Comparison of ENCODE assay signal across 9 mouse cellular contexts in the genomic region with DNA sequence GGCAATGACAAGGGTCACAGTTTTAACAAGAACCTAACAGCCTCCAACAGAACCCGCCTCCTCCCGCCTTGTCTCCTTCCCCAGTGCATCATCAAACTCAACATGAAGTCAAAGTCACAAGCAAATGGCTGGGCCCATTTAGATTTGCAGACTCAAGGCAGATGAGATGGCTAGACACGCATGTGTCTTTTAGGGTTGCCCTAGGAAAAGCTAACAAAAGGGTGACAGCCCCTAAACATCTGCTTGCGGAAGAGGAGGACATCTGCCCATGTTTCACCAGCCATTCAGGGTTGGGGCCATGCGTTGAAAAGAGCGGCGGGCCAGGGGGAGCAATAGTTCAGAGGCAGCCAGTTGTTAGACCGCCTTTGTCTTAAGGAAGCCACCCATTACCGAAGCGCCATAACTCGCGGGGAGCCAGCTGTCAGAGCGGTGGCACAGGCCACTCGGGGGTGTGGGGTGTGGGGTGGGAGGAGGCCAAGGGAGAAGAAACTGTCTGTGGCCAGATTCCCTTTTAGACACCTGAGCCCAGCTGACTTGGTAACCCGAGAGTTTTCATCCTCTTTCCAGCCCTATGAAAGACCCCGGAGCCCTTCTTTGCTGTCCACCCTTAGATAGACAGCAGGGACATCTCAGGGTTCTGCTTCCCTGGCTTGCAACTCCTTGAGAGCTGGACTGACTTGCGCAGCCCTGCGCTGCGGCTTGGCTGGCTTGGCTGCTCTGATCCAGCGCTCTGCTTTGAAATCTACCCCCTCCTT. TPM values are rescaled to one million over a fixed set of nuclear protein-coding genes. Genes with fewer than 3 reads are reported as not detected.
A peak's percentile ranks its signal among the peaks of the same experiment; 100 is the strongest.
DNase-seq lines count a peak whose midpoint lies in the region; ATAC-seq and TF ChIP-seq lines count a peak whose summit lies in the region.
"Had no signal": no experiment of that assay in that cellular context is flagged by ENCODE, and none has a peak within 500 bp of the region (broad histone marks: within the 10 kb centered on the region; RNA-seq: fewer than 3 reads in every experiment).

No protein-coding gene starts in this region.

- peaks cover 48% of the 10 kb centered on the region for H3K27me3 ChIP-seq in lung, embryonic 16.5 days (ENCODE audit: control insufficient read depth, insufficient read depth, low read depth, low read length)
- H3K27me3 ChIP-seq in limb, embryonic 12.5 days: peaks cover 68% of the 10 kb centered on the region
- H3K27me3 ChIP-seq in stomach, embryonic 15.5 days (replicated peaks): peaks cover 23% of the 10 kb centered on the region

- TF ChIP-seq POLR2A in lung, adult 2 months (IDR thresholded peaks at IDR 0.05; ENCODE audit: borderline replicate concordance, extremely low read depth, low read depth, low read length): no peak

- ATAC-seq in lung, embryonic 16.5 days (ENCODE audit: low read depth): no peak
- ATAC-seq in limb, embryonic 12.5 days (ENCODE audit: insufficient number of reproducible peaks, insufficient read depth, low FRiP score, low TSS enrichment, low read depth): no peak
- no peak for ATAC-seq in stomach, embryonic 15.5 days (ENCODE audit: insufficient read depth, low FRiP score, low read depth)

- peak; percentile 55 for DNase-seq in cerebellum, adult 11-12 months
- DNase-seq in cerebellum, adult 11 months: no peak
- DNase-seq in lung, adult 2 months: no peak
- no peak for DNase-seq in adrenal gland, adult 8-10 months
- no peak for DNase-seq in left cerebral cortex, postnatal 14 days (ENCODE audit: low spot score in 2 of 2)
- DNase-seq: liver, embryonic 13.5 days had no signal

- no peaks in the 10 kb centered on the region for H3K36me3 ChIP-seq in lung, embryonic 16.5 days (ENCODE audit: control insufficient read depth, insufficient read depth, low read length)
- no peaks in the 10 kb centered on the region for H3K36me3 ChIP-seq in limb, embryonic 12.5 days
- H3K36me3 ChIP-seq in stomach, embryonic 15.5 days: no peaks in the 10 kb centered on the region
- H3K36me3 ChIP-seq: liver, embryonic 13.5 days had no signal

- H3K9me3 ChIP-seq in lung, embryonic 16.5 days (ENCODE audit: control insufficient read depth, low read length): no peaks in the 10 kb centered on the region
- no peaks in the 10 kb centered on the region for H3K9me3 ChIP-seq in limb, embryonic 12.5 days
- no peaks in the 10 kb centered on the region for H3K9me3 ChIP-seq in stomach, embryonic 15.5 days
- H3K9me3 ChIP-seq: liver, embryonic 13.5 days had no signal

- H3K4me2 ChIP-seq in lung, embryonic 16.5 days (ENCODE audit: low read depth, low read length): peak overlapping the region; percentile 99
- peak overlapping the region; percentile 98 for H3K4me2 ChIP-seq in limb, embryonic 12.5 days
- H3K4me2 ChIP-seq in stomach, embryonic 15.5 days: peak overlapping the region; percentile 99

- H3K9ac ChIP-seq in lung, embryonic 16.5 days (ENCODE audit: low read length): no peak overlapping the region
- no peak overlapping the region for H3K9ac ChIP-seq in limb, embryonic 12.5 days (replicated peaks)
- no peak overlapping the region for H3K9ac ChIP-seq in stomach, embryonic 15.5 days
- H3K9ac ChIP-seq: liver, embryonic 13.5 days had no signal

- H3K27ac ChIP-seq in lung, embryonic 16.5 days (ENCODE audit: low read length): no peak overlapping the region
- H3K27ac ChIP-seq in limb, embryonic 12.5 days: no peak overlapping the region
- no peak overlapping the region for H3K27ac ChIP-seq in stomach, embryonic 15.5 days
- H3K27ac ChIP-seq: liver, embryonic 13.5 days had no signal

- intact Hi-C loops in left cerebral cortex, postnatal 14 days (cut with DNase I): loop anchor here (5.0 to 10.0 kb wide), 2 partner anchors 103 to 211 kb away; a partner anchor contains a TSS

- H3K4me3 ChIP-seq in lung, embryonic 16.5 days (ENCODE audit: low read length): peak overlapping the region; percentile 56
- H3K4me3 ChIP-seq in lung, adult 2 months (replicated peaks; ENCODE audit: extremely low read depth, low read depth, low read length): no peak overlapping the region
- peak overlapping the region; percentile 61 for H3K4me3 ChIP-seq in limb, embryonic 12.5 days (replicated peaks)
- H3K4me3 ChIP-seq in stomach, embryonic 15.5 days (replicated peaks): peak overlapping the region; percentile 55; the same call in 1 of the 2 replicates

- H3K4me1 ChIP-seq in lung, embryonic 16.5 days (replicated peaks; ENCODE audit: control insufficient read depth, insufficient read depth, low read length): peaks cover 12% of the 10 kb centered on the region
- H3K4me1 ChIP-seq in lung, adult 2 months (ENCODE audit: control insufficient read depth, insufficient read depth, low read length): peaks cover 3% of the 10 kb centered on the region; the same call in 1 of the 2 replicates
- H3K4me1 ChIP-seq in limb, embryonic 12.5 days (replicated peaks): peaks cover 28% of the 10 kb centered on the region
- peaks cover 16% of the 10 kb centered on the region for H3K4me1 ChIP-seq in stomach, embryonic 15.5 days

- TF ChIP-seq CTCF in lung, adult 2 months (IDR thresholded peaks at IDR 0.05; ENCODE audit: insufficient read depth, low read length): no peak

- 23% methylated on average over 20 of the region's 20 CpGs for WGBS in lung, embryonic 16.5 days
- 40% methylated on average over 20 of the region's 20 CpGs for WGBS in lung, adult 2 months
- WGBS in limb, embryonic 12.5 days: 11% methylated on average over 20 of the region's 20 CpGs
- 31% methylated on average over 20 of the region's 20 CpGs for WGBS in stomach, embryonic 15.5 days

RNA-seq across cellular contexts. Expression of a gene that starts 0.5 kb away (rescaled TPM):
- polyA plus RNA-seq in lung, embryonic 16.5 days (2015; fragmentation: Nextera tagmentation; extraction: Ambion mirVana): 4.4 and 4.7 TPM in 2 replicates
- 138 and 143 TPM in 2 replicates for polyA plus RNA-seq in lung, adult 2 months (2012; rRNA removed)
- 4.1 and 4.4 TPM in 2 replicates for polyA plus RNA-seq in limb, embryonic 12.5 days (2016; fragmentation: Nextera tagmentation; extraction: Ambion mirVana)
- 5.3 and 6.1 TPM in 2 replicates for polyA plus RNA-seq in stomach, embryonic 15.5 days (2015; fragmentation: Nextera tagmentation; extraction: Ambion mirVana)
- 10 to 100 TPM; 55.0 to 86.5 (median 65.1) TPM for total RNA-seq in adrenal gland, adult 8-10 months (2022)
- 100 to 1,000 TPM; 564 to 596 TPM for total RNA-seq in left cerebral cortex, postnatal 14 days (2021)

Comparison
In these comparisons a context has a peak if more than half of its experiments do, and no peak if none do; other contexts are left out.
1. RNA of a gene that starts 0.5 kb away (polyA plus RNA-seq): 138 to 143 TPM in lung, adult 2 months; 5.3 to 6.1 TPM in stomach, embryonic 15.5 days, 4.4 to 4.7 TPM in lung, embryonic 16.5 days and 4.1 to 4.4 TPM in limb, embryonic 12.5 days; every median in the first group is over 10 times any median in the second.
2. Peak in every context shown above with its lines, with median percentiles within 50 percentile points of each other: H3K4me2 ChIP-seq.